Mouse (Mus musculus) stomach, postnatal 0 days (tissue): ENCODE data around the gene C530025M09Rik. TPM values are rescaled to one million over a fixed set of nuclear protein-coding genes. Genes with fewer than 3 reads are reported as not detected.

Source experiments
- ATAC-seq: fragments of 200-750 bp; cut with Nextera tagmentation; 2 replicates; pipeline ENCODE4 v1.8.0; 2017; ENCODE audit not compliant: low FRiP score, low TSS enrichment
- DNase-seq: peaks from one replicate; pipeline ENCODE4 v3.0.0-alpha.2; 2016; ENCODE audit warnings: low spot score
- H3K27ac ChIP-seq: fragments of 300-500 bp; sonication (generic); replicated peaks from 2 replicates; pipeline ENCODE4 v1.5.1; 2014; ENCODE audit warnings: mild to moderate bottlenecking, control low read depth
- H3K27me3 ChIP-seq: fragments of 300-500 bp; sonication (generic); 2 replicates; pipeline ENCODE4 v1.6.1; 2014; ENCODE audit warnings: low read length; ENCODE audit not compliant: control insufficient read depth, insufficient read depth
- H3K36me3 ChIP-seq: fragments of 300-500 bp; sonication (generic); 2 replicates; pipeline ENCODE4 v1.6.1; 2014; ENCODE audit warnings: low read length, mixed read lengths; ENCODE audit not compliant: control insufficient read depth, insufficient read depth
- H3K4me1 ChIP-seq: fragments of 300-500 bp; sonication (generic); replicated peaks from 2 replicates; pipeline ENCODE4 v1.6.1; 2014; ENCODE audit warnings: antibody characterized with exemption; ENCODE audit not compliant: control insufficient read depth, insufficient read depth
- H3K4me2 ChIP-seq: fragments of 300-500 bp; sonication (generic); replicated peaks from 2 replicates; pipeline ENCODE4 v1.6.1; 2014; ENCODE audit warnings: low read depth, mild to moderate bottlenecking, control low read depth, moderate library complexity
- H3K4me3 ChIP-seq: fragments of 300-500 bp; sonication (generic); 2 replicates; pipeline ENCODE4 v1.5.1; 2014; ENCODE audit warnings: low read depth, low read length, control low read depth
- H3K9ac ChIP-seq: fragments of 300-500 bp; sonication (generic); 2 replicates; pipeline ENCODE4 v1.6.1; 2014; ENCODE audit warnings: mild to moderate bottlenecking, low read length, control low read depth, mixed read lengths
- H3K9me3 ChIP-seq: fragments of 300-500 bp; sonication (generic); 2 replicates; pipeline ENCODE4 v1.6.1; 2016; ENCODE audit warnings: low read length; ENCODE audit not compliant: control insufficient read depth
- CTCF ChIP-seq: IDR thresholded peaks from 2 replicates; pipeline ENCODE4 v1.5.1; 2016; ENCODE audit warnings: antibody characterized with exemption, low read depth, mild to moderate bottlenecking, moderate library complexity
- EP300 ChIP-seq: optimal IDR thresholded peaks from 2 replicates; pipeline ENCODE3; 2016; ENCODE audit warnings: antibody characterized with exemption
- WGBS: fragments of 180-500 bp; shearing (Covaris S2); extraction: QIAGEN DNeasy Blood & Tissue Kit; methylation state at CpG from one replicate; pipeline ENCODE4 v1.1.7; 2014; 5-methylcytosine and 5-hydroxymethylcytosine counted together
- polyA plus RNA-seq: library from polyadenylated mRNA; unstranded; fragments of >200 nt; fragmentation: Nextera tagmentation; extraction: Ambion mirVana; gene quantifications from 2 replicates; pipeline ENCODE4 v1.2.1, GENCODE M21; 2015

Gene C530025M09Rik
- 0.21 TPM in 1 of 2 replicates, not detected in the other for polyA plus RNA-seq

DNA sequence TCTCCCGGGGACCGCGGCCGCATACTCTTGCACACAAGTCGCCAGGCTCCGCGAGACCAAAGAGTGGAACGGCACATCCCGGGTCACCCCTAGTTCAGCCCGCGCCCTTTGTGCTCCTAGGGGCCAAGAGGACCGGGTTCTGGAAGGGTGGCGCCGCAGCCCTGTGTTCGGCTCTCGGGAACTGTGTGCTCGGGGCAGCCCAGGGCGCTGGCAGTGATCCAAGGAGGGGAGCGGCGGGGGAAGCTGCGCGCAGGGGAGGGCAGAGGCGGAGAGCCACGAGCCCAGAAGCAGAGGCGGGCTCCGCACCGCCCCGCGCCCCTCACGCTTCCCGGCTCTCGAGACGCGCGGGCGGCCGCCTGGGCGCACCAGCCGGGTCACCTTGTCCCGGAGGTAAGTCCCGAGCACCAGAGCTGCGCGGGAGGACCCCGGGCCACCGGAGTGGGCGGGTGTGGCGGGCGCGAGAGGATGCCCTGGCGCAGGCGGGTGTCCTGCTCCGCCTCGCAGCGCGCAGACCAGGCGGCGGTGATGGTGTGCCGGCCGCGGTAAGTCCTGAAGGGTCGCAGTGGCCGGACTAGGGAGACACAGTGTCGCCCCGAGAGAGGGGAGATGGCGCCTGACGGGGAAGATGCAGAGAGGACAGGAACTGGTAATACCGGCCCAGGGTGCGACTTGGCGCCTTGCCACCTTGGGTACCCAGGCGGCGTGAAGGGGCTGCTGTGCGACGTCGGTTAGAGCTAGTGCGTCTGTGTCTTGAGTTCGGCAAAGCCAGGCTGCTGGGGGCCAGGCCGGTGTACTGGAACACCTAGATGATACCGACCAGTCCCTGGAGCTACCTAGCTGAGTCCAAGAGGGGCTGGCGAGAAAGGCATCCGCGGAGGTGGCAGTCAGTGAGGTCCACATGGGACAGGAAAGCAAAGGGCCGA is at the start of gene C530025M09Rik:
Gene C530025M09Rik, minus strand, starts transcription at position 678 of the 923 bp plus-strand sequence.
- no peak within 1 kb of the TSS for H3K27ac ChIP-seq
- H3K36me3 ChIP-seq = no peaks in the 10 kb centered on the region
- H3K4me3 ChIP-seq = peak within 1 kb of the TSS; percentile 46
- H3K9me3 ChIP-seq = no peaks in the 10 kb centered on the region
- WGBS = under 1% methylated on average over 69 of the region's 82 CpGs
- peak; percentile 63 for ATAC-seq
- no peaks in the 10 kb centered on the region; the same call in 1 of the 2 replicates for H3K27me3 ChIP-seq
- H3K9ac ChIP-seq = peak within 1 kb of the TSS; percentile 53
- H3K4me2 ChIP-seq = peak within 1 kb of the TSS; percentile 75
- TF ChIP-seq CTCF (no peak), EP300 (no peak)
- peak; percentile 44 for DNase-seq
- no peaks in the 10 kb centered on the region for H3K4me1 ChIP-seq

GRCm38 (mm10) chr2:149877954-149878353 is 46.9 kb upstream of the C530025M09Rik start:
- no peaks in the 10 kb centered on the region for H3K36me3 ChIP-seq
- no peak overlapping the region for H3K27ac ChIP-seq
- DNase-seq (no peak), ATAC-seq (no peak)
- no peaks in the 10 kb centered on the region for H3K27me3 ChIP-seq
- H3K9me3 ChIP-seq = no peaks in the 10 kb centered on the region
- no peak overlapping the region for H3K4me2 ChIP-seq
- no peak overlapping the region for H3K9ac ChIP-seq
- no peak for TF ChIP-seq EP300
- TF ChIP-seq CTCF = no peak
- H3K4me1 ChIP-seq = no peaks in the 10 kb centered on the region
- no peak overlapping the region for H3K4me3 ChIP-seq
- whole genome bisulfite sequencing = 37% methylated on average over 2 of the region's 2 CpGs

- Histone ChIP-seq H3K4me1 (no peaks in the 10 kb centered on the region), H3K27me3 (no peaks in the 10 kb centered on the region), H3K9ac (no peak overlapping the region), H3K4me2 (no peak overlapping the region), H3K27ac (no peak overlapping the region), H3K9me3 (no peaks in the 10 kb centered on the region), H3K36me3 (no peaks in the 10 kb centered on the region), H3K4me3 (no peak overlapping the region)
- 88% methylated on average over 3 of the region's 3 CpGs for WGBS
- no peak for TF ChIP-seq CTCF
- no peak for TF ChIP-seq EP300
- DNase-seq = no peak
- no peak for ATAC-seq
Measured at GRCm38 (mm10) chr2:149873346-149873745, 42.3 kb upstream of the C530025M09Rik start.

GRCm38 (mm10) chr2:149872496-149872895 is 41.5 kb upstream of the C530025M09Rik start:
- no peak overlapping the region for H3K4me2 ChIP-seq
- ATAC-seq = no peak
- H3K27ac ChIP-seq = no peak overlapping the region
- no peak overlapping the region for H3K9ac ChIP-seq
- no peak for DNase-seq
- no peak overlapping the region for H3K4me3 ChIP-seq
- H3K27me3 ChIP-seq = no peaks in the 10 kb centered on the region
- no peaks in the 10 kb centered on the region for H3K36me3 ChIP-seq
- TF ChIP-seq EP300 = no peak
- TF ChIP-seq CTCF = no peak
- no peaks in the 10 kb centered on the region for H3K4me1 ChIP-seq
- H3K9me3 ChIP-seq = no peaks in the 10 kb centered on the region
- WGBS = 84% methylated on average over 4 of the region's 4 CpGs

DNA sequence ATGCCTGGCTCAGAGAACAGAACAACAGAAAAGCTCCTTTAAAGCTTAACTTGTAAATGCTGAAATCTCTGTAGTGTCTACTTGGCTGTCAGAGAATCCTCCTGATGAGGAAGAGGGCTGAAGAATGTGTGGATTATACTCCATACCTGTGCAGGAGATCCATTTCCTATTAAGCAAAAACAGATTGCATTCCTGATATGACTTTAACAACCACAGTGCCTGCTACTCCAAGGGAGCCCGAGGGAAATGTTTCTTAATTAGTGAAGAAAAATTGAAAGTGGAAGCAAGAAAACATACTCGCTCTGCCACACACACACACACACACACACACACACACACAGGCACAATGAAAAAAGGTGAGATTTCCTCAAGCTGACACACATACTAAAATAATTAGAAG is 39.5 kb upstream of the C530025M09Rik start:
- H3K9ac ChIP-seq = no peak overlapping the region
- no peak for TF ChIP-seq EP300
- TF ChIP-seq CTCF = no peak
- 70% methylated on average over 2 of the region's 2 CpGs for WGBS
- no peak for DNase-seq
- ATAC-seq = no peak
- H3K27ac ChIP-seq = no peak overlapping the region
- H3K27me3 ChIP-seq = no peaks in the 10 kb centered on the region
- H3K9me3 ChIP-seq = no peaks in the 10 kb centered on the region
- H3K4me1 ChIP-seq = no peaks in the 10 kb centered on the region
- no peak overlapping the region for H3K4me3 ChIP-seq
- no peak overlapping the region for H3K4me2 ChIP-seq
- no peaks in the 10 kb centered on the region for H3K36me3 ChIP-seq

GRCm38 (mm10) chr2:149865914-149866435 is 35.0 kb upstream of the C530025M09Rik start:
- DNase-seq = no peak
- no peaks in the 10 kb centered on the region for H3K4me1 ChIP-seq
- TF ChIP-seq EP300 (no peak), CTCF (no peak)
- H3K9me3 ChIP-seq = no peaks in the 10 kb centered on the region
- H3K4me3 ChIP-seq = no peak overlapping the region
- WGBS = 60% methylated on average over 5 of the region's 5 CpGs
- no peak overlapping the region for H3K4me2 ChIP-seq
- no peak for ATAC-seq
- H3K27ac ChIP-seq = no peak overlapping the region
- no peaks in the 10 kb centered on the region for H3K36me3 ChIP-seq
- no peaks in the 10 kb centered on the region for H3K27me3 ChIP-seq
- no peak overlapping the region for H3K9ac ChIP-seq
